Mouse (Mus musculus): ENCODE measurements at regions not wholly inside any gene's neighbourhood (a gene's known extent, or its start where the extent isn't known, plus 50 kb on each side); places are given as distances from the start of the nearest gene placed in this dataset.

- TF ChIP-seq CTCF (IDR thresholded peaks at IDR 0.05; ENCODE audit: low read depth, low read length) (no peak), POLR2A (IDR thresholded peaks at IDR 0.05; ENCODE audit: insufficient read depth, low read length) (no peak), EP300 (IDR thresholded peaks at IDR 0.05; ENCODE audit: insufficient read depth, low read depth, low read length) (no peak)
Observed at GRCm38 (mm10) chr5:64750406-64750805, 52.8 kb upstream of the Klf3 start.

Measured in ES-Bruce4 (cell line).